Mouse (Mus musculus): ENCODE measurements around the gene Prdx2.

GRCm38 (mm10) chr8:84963952-84964351 is 5.4 kb upstream of the Prdx2 start:
- TF ChIP-seq TAL1 (IDR thresholded peaks at IDR 0.05; ENCODE audit: low read length) = no peak
- TF ChIP-seq GATA1 (IDR thresholded peaks at IDR 0.05; ENCODE audit: low read length) = no peak

All from erythroblast, embryonic 14.5 days (primary cell).